Mouse (Mus musculus) neural tube, embryonic 12.5 days (tissue): ENCODE measurements at regions not wholly inside any gene's neighbourhood (a gene's known extent, or its start where the extent isn't known, plus 50 kb on each side); places are given as distances from the start of the nearest gene placed in this dataset.

Experiments used
- ATAC-seq: fragments of 200-750 bp; cut with Nextera tagmentation; 2 replicates; pipeline ENCODE4 v1.8.0; 2017; ENCODE audit warnings: low read depth, mild to moderate bottlenecking, moderate TSS enrichment, moderate library complexity; ENCODE audit not compliant: low FRiP score
- H3K27ac ChIP-seq: fragments of 300-500 bp; sonication (generic); 2 replicates; pipeline ENCODE4 v1.5.1; 2016
- H3K27me3 ChIP-seq: fragments of 300-500 bp; sonication (generic); replicated peaks from 2 replicates; pipeline ENCODE4 v1.6.1; 2016; ENCODE audit warnings: mild to moderate bottlenecking
- H3K36me3 ChIP-seq: fragments of 300-500 bp; sonication (generic); 2 replicates; pipeline ENCODE4 v1.6.1; 2016; ENCODE audit warnings: mild to moderate bottlenecking
- H3K4me1 ChIP-seq: fragments of 300-500 bp; sonication (generic); 2 replicates; pipeline ENCODE4 v1.6.1; 2016
- H3K4me2 ChIP-seq: fragments of 300-500 bp; sonication (generic); replicated peaks from 2 replicates; pipeline ENCODE4 v1.6.1; 2016; ENCODE audit warnings: mild to moderate bottlenecking
- H3K4me3 ChIP-seq: fragments of 300-500 bp; sonication (generic); 2 replicates; pipeline ENCODE4 v1.5.1; 2016
- H3K9ac ChIP-seq: fragments of 300-500 bp; sonication (generic); 2 replicates; pipeline ENCODE4 v1.6.1; 2016; ENCODE audit warnings: mild to moderate bottlenecking
- H3K9me3 ChIP-seq: fragments of 300-500 bp; sonication (generic); 2 replicates; pipeline ENCODE4 v1.6.1; 2016; ENCODE audit warnings: mild to moderate bottlenecking
- WGBS: fragments of 180-500 bp; shearing (Covaris S2); methylation state at CpG from one replicate; pipeline ENCODE4 v1.1.7; 2016; 5-methylcytosine and 5-hydroxymethylcytosine counted together

- H3K36me3 ChIP-seq, result no peaks in the 10 kb centered on the region
- WGBS, result 82% methylated on average over 6 of the region's 6 CpGs
- no peaks in the 10 kb centered on the region for H3K9me3 ChIP-seq
- H3K9ac ChIP-seq, result no peak overlapping the region
- ATAC-seq, result no peak
- H3K4me3 ChIP-seq, result no peak overlapping the region
- H3K4me1 ChIP-seq, result no peaks in the 10 kb centered on the region
- no peaks in the 10 kb centered on the region for H3K27me3 ChIP-seq
- no peak overlapping the region for H3K27ac ChIP-seq
- no peak overlapping the region for H3K4me2 ChIP-seq
These were observed 92.6 kb upstream of the Ctsc start for GRCm38 (mm10) chr7:88185120-88185796.

GRCm38 (mm10) chr7:88187555-88187954 lies 90.3 kb upstream of the Ctsc start:
- no peaks in the 10 kb centered on the region for H3K36me3 ChIP-seq
- H3K4me2 ChIP-seq, result no peak overlapping the region
- WGBS, result 84% methylated on average over 2 of the region's 2 CpGs
- ATAC-seq, result no peak
- H3K9ac ChIP-seq, result no peak overlapping the region
- no peak overlapping the region for H3K4me3 ChIP-seq
- H3K27ac ChIP-seq, result no peak overlapping the region
- H3K27me3 ChIP-seq, result no peaks in the 10 kb centered on the region
- H3K9me3 ChIP-seq, result no peaks in the 10 kb centered on the region
- no peaks in the 10 kb centered on the region for H3K4me1 ChIP-seq

DNA sequence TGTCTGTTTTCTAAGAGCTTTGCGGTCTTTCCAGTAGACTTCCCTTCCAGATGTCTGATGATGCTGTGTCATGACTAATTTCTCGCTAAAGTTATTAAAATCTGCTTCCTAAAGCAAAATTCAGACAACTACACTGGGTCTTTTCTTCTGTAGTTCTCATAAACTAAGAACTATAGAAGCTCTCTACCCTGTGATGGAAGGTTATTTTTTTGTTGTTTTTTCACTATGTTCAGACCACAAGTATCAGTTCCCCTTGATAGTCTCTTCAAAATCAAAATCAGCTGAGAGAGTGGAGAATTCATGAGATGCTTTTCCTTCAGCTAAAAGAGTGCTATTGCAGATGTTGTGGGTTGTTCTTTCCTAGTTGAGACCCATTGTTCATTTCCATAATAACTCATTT lies 85.1 kb upstream of the Ctsc start:
- no peak for ATAC-seq
- Histone ChIP-seq H3K4me2 (no peak overlapping the region), H3K9me3 (no peaks in the 10 kb centered on the region), H3K27me3 (no peaks in the 10 kb centered on the region), H3K4me1 (no peaks in the 10 kb centered on the region), H3K27ac (no peak overlapping the region), H3K4me3 (no peak overlapping the region), H3K36me3 (no peaks in the 10 kb centered on the region), H3K9ac (no peak overlapping the region)
- 89% methylated on average over 2 of the region's 2 CpGs for whole genome bisulfite sequencing

- WGBS, result 69% methylated on average over 4 of the region's 4 CpGs
- Histone ChIP-seq H3K4me2 (no peak overlapping the region), H3K4me3 (no peak overlapping the region), H3K27ac (no peak overlapping the region), H3K36me3 (no peaks in the 10 kb centered on the region), H3K9me3 (no peaks in the 10 kb centered on the region), H3K4me1 (no peaks in the 10 kb centered on the region), H3K27me3 (no peaks in the 10 kb centered on the region), H3K9ac (no peak overlapping the region)
- ATAC-seq, result no peak
These were observed 78.8 kb upstream of the Ctsc start for GRCm38 (mm10) chr7:88199043-88199442.

GRCm38 (mm10) chr7:88199929-88200538 lies 77.9 kb upstream of the Ctsc start:
- no peaks in the 10 kb centered on the region for H3K4me1 ChIP-seq
- H3K36me3 ChIP-seq, result no peaks in the 10 kb centered on the region
- H3K9me3 ChIP-seq, result no peaks in the 10 kb centered on the region
- ATAC-seq, result no peak
- no peaks in the 10 kb centered on the region for H3K27me3 ChIP-seq
- no peak overlapping the region for H3K4me3 ChIP-seq
- H3K4me2 ChIP-seq, result no peak overlapping the region
- 91% methylated on average over 5 of the region's 5 CpGs for WGBS
- H3K9ac ChIP-seq, result no peak overlapping the region
- no peak overlapping the region for H3K27ac ChIP-seq

DNA sequence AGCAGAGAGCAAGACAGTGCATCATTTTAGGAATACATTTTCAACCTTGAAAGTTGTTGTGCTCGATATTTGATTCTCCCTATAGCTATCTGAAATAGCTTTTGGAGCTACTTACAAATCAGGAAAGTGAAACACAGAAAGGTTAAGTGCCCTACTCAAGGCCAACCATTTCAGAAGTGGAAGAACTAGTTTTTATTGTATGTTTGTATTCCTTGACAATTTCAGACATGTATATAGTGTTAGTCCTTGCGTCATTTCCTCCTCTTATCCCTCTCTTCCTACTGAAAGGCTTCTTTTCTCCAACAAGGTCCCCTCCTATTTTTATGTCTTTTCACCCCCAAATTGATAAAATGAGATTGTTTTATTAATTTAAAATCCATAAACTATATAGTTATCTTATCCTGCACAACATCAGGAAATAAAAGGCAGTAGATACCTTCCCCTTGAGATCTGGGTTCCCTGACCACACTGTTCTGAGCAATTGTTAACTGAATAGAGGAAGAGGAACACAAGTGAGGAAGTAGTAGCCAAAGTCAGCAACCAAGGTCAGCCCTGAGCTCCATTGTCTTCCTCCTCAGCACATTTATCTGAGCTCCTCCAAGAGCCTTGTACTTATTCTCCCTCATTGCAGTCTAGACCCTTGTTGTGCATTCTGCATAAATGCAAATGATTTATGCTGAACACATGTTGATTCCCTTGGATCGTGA lies 76.1 kb upstream of the Ctsc start:
- no peaks in the 10 kb centered on the region for H3K27me3 ChIP-seq
- H3K27ac ChIP-seq, result no peak overlapping the region
- H3K9me3 ChIP-seq, result no peaks in the 10 kb centered on the region
- ATAC-seq, result no peak
- H3K4me3 ChIP-seq, result no peak overlapping the region
- no peaks in the 10 kb centered on the region for H3K36me3 ChIP-seq
- no peak overlapping the region for H3K4me2 ChIP-seq
- H3K9ac ChIP-seq, result no peak overlapping the region
- 87% methylated on average over 3 of the region's 3 CpGs for WGBS
- no peaks in the 10 kb centered on the region for H3K4me1 ChIP-seq

- 59% methylated on average over 2 of the region's 2 CpGs for WGBS
- Histone ChIP-seq H3K36me3 (no peaks in the 10 kb centered on the region), H3K9me3 (no peaks in the 10 kb centered on the region), H3K4me1 (no peaks in the 10 kb centered on the region), H3K9ac (no peak overlapping the region), H3K27me3 (no peaks in the 10 kb centered on the region), H3K27ac (no peak overlapping the region), H3K4me2 (no peak overlapping the region), H3K4me3 (no peak overlapping the region)
- no peak; the same call in 1 of the 2 replicates for ATAC-seq
These were observed 71.6 kb upstream of the Ctsc start for GRCm38 (mm10) chr7:88206223-88206827.

DNA sequence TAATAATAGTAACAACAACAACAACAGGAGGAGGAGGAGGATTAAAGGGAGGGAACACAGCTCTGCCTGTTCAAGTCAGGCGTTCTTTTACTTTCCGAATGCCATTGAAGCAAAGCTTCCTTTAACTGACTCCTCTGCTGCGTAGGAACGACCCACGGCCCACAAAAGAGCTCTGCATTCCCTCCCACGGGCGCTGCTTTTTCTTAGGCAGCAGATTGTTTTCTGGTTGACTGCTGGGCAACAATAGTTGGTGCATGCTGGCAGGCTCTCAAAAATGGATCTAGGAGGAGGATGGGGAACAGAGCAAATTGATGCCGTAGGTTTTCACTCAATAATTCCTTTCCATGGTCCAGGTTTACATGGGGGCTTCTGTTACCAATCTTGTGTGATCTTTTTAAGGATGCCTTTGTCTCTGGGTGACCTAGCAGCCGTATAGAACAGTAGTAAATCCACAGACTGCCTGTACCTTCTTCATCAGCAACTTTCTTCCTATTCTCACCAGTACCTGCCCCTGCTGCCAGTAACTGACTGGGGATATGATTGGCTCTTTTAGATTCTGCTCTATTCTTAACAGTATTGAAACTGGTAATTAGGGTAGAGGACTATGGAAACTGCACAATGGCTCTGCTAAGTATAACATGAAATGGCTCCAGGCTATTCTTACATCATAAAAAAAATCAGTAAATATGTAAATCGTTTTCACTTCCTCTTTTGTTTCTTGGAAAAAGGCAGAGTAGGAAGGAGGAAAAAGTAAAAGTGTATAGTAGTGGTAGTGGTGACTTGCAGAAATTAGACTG lies 70.8 kb upstream of the Ctsc start:
- H3K27me3 ChIP-seq, result no peaks in the 10 kb centered on the region
- no peak overlapping the region for H3K9ac ChIP-seq
- no peak overlapping the region for H3K4me3 ChIP-seq
- H3K36me3 ChIP-seq, result no peaks in the 10 kb centered on the region
- peak; percentile 77 for ATAC-seq
- H3K9me3 ChIP-seq, result no peaks in the 10 kb centered on the region
- no peak overlapping the region for H3K27ac ChIP-seq
- H3K4me1 ChIP-seq, result no peaks in the 10 kb centered on the region
- WGBS, result 27% methylated on average over 10 of the region's 10 CpGs
- H3K4me2 ChIP-seq, result peak overlapping the region; percentile 15

DNA sequence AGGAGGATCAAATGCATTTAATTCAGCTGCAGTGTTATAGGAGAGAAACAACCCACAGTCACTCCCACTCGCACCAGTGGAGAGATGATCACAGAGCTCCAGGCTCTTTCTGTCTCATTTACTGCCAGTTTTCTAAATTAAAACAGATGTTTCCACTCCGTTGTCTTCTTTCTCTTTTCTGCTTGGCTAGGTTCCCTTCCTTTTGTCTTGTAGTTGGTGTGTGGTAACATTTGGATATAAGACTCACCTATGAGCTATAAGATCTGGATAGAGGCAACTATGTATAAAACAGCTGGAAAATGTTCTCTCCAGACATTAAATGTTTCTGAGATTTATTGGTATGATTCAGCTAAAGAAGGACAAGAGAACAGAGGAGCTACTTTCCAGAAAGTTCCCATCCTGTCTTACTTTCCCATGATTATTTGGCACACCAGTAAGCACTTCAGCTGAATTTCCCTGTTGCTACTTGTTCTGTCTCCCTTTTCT lies 63.1 kb upstream of the Ctsc start:
- WGBS, result 71% methylated on average over 2 of the region's 2 CpGs
- no peak overlapping the region for H3K9ac ChIP-seq
- no peak overlapping the region for H3K27ac ChIP-seq
- no peak for ATAC-seq
- no peaks in the 10 kb centered on the region for H3K36me3 ChIP-seq
- H3K4me3 ChIP-seq, result no peak overlapping the region
- H3K9me3 ChIP-seq, result no peaks in the 10 kb centered on the region
- H3K4me1 ChIP-seq, result no peaks in the 10 kb centered on the region
- H3K27me3 ChIP-seq, result no peaks in the 10 kb centered on the region
- no peak overlapping the region for H3K4me2 ChIP-seq

GRCm38 (mm10) chr7:88215425-88215824 lies 62.5 kb upstream of the Ctsc start:
- H3K4me3 ChIP-seq, result no peak overlapping the region
- no peak overlapping the region for H3K4me2 ChIP-seq
- no peaks in the 10 kb centered on the region for H3K9me3 ChIP-seq
- no peak overlapping the region for H3K9ac ChIP-seq
- 91% methylated on average over 1 of the region's 1 CpGs for WGBS
- no peaks in the 10 kb centered on the region for H3K4me1 ChIP-seq
- no peaks in the 10 kb centered on the region for H3K27me3 ChIP-seq
- no peak overlapping the region for H3K27ac ChIP-seq
- no peaks in the 10 kb centered on the region for H3K36me3 ChIP-seq
- no peak for ATAC-seq

- Histone ChIP-seq H3K4me3 (no peak overlapping the region), H3K9ac (no peak overlapping the region), H3K4me2 (no peak overlapping the region), H3K27me3 (no peaks in the 10 kb centered on the region), H3K27ac (no peak overlapping the region), H3K36me3 (no peaks in the 10 kb centered on the region), H3K4me1 (no peaks in the 10 kb centered on the region), H3K9me3 (no peaks in the 10 kb centered on the region)
- ATAC-seq, result no peak
- WGBS, result 75% methylated on average over 2 of the region's 2 CpGs
These were observed 55.7 kb upstream of the Ctsc start for GRCm38 (mm10) chr7:88222141-88222540.

DNA sequence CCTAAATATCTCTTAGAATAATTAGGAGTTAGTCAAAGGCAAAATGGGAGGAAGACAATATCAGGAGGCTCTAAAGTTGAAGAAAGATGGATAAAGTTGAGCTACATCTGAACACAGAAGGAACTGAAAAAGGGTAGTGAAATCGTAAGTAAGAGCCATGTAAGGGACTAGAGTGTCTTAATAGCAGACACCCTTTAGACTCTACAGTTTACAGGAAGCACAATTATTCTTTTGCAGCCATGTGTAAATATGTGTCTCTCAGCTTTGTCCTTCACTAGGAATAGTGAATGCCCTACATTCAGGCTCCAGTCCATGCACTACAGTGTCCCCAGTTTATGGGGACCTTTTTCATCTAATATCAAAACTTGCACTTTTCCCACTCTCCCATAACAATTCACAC lies 52.1 kb upstream of the Ctsc start:
- H3K27me3 ChIP-seq, result no peaks in the 10 kb centered on the region
- H3K4me1 ChIP-seq, result no peaks in the 10 kb centered on the region
- H3K36me3 ChIP-seq, result no peaks in the 10 kb centered on the region
- WGBS, result 70% methylated on average over 1 of the region's 1 CpGs
- no peaks in the 10 kb centered on the region for H3K9me3 ChIP-seq
- H3K4me3 ChIP-seq, result no peak overlapping the region
- H3K27ac ChIP-seq, result no peak overlapping the region
- no peak overlapping the region for H3K9ac ChIP-seq
- ATAC-seq, result no peak
- H3K4me2 ChIP-seq, result no peak overlapping the region
